Mouse (Mus musculus) thymus, adult 2 months (tissue): Measurements from ENCODE around the gene Pcbp2. TPM values are rescaled to one million over a fixed set of nuclear protein-coding genes. Genes with fewer than 3 reads are reported as not detected.

ENCODE experiments used
- DNase-seq: peaks from one replicate; pipeline ENCODE4 v3.0.0; 2021
- H3K27ac ChIP-seq: fragments of 200-500 bp; 2 replicates; pipeline ENCODE4 v1.5.1; 2012; ENCODE audit warnings: low read length, control low read depth; ENCODE audit not compliant: control insufficient read depth, insufficient read depth
- H3K27me3 ChIP-seq: fragments of 200-500 bp; 2 replicates; pipeline ENCODE4 v1.6.1; 2012; ENCODE audit warnings: mild to moderate bottlenecking, low read length, moderate library complexity, mixed read lengths; ENCODE audit not compliant: control insufficient read depth, insufficient read depth
- H3K36me3 ChIP-seq: fragments of 200-500 bp; 2 replicates; pipeline ENCODE4 v1.6.1; 2012; ENCODE audit warnings: mild to moderate bottlenecking, low read length, moderate library complexity; ENCODE audit not compliant: control insufficient read depth, insufficient read depth
- H3K4me1 ChIP-seq: fragments of 200-500 bp; replicated peaks from 2 replicates; pipeline ENCODE4 v1.6.1; 2012; ENCODE audit warnings: low read length; ENCODE audit not compliant: control insufficient read depth, insufficient read depth
- H3K4me3 ChIP-seq: fragments of 200-500 bp; 2 replicates; pipeline ENCODE4 v1.5.1; 2012; ENCODE audit warnings: mild to moderate bottlenecking, low read length, control low read depth, moderate library complexity; ENCODE audit not compliant: control insufficient read depth, insufficient read depth
- CTCF ChIP-seq: fragments of 200-500 bp; IDR thresholded peaks from 2 replicates; pipeline ENCODE4 v1.5.1; 2012; ENCODE audit warnings: mild to moderate bottlenecking, control low read depth, low read length, moderate library complexity, borderline replicate concordance; ENCODE audit not compliant: control insufficient read depth, poor library complexity, insufficient read depth; ENCODE audit errors: extremely low read depth
- POLR2A ChIP-seq: fragments of 200-500 bp; IDR thresholded peaks from 2 replicates; pipeline ENCODE4 v1.6.1; 2012; ENCODE audit warnings: mild to moderate bottlenecking, low read length, control low read depth, moderate library complexity; ENCODE audit not compliant: control insufficient read depth, poor library complexity, insufficient read depth; ENCODE audit errors: extremely low read depth
- WGBS: fragments of 180-500 bp; shearing (Covaris S2); methylation state at CpG from one replicate; pipeline ENCODE4 v1.1.7; 2018; 5-methylcytosine and 5-hydroxymethylcytosine counted together
- polyA plus RNA-seq: library from polyadenylated mRNA; depleted of rRNA; stranded (reverse); fragments of >200 nt; gene quantifications from 2 replicates; pipeline ENCODE4 v1.2.3, GENCODE M21; 2012

The Pcbp2 gene
- polyA plus RNA-seq, 1 experiment: 846 TPM

DNA sequence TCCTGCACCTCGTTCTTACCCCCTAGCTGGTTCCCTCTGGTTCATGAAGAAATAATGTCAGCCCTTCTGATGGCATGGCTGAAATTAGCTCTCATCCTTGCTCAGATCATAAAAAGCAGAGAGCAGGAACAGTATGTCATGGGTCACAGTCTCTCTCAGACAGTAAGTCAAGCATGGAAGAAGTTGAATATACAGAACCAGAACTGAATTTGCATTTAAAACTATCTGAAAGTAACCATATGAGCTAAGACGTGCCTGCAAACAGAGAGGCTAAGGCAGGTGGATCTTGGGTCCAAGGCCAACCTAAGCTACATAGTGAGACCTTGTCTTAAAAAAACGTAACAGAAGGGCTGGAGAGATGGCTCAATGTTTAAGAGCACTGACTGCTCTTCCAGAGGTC lies 42.7 kb downstream of the Pcbp2 start:
- TF ChIP-seq CTCF (no peak), POLR2A (no peak)
- H3K36me3 ChIP-seq: no peaks in the 10 kb centered on the region
- H3K4me1 ChIP-seq: peaks cover 19% of the 10 kb centered on the region
- H3K27ac ChIP-seq: no peak overlapping the region
- DNase-seq: no peak
- no peak overlapping the region for H3K4me3 ChIP-seq
- WGBS: 95% methylated on average over 3 of the region's 3 CpGs
- no peaks in the 10 kb centered on the region for H3K27me3 ChIP-seq

- H3K4me1 ChIP-seq: peaks cover 22% of the 10 kb centered on the region
- H3K36me3 ChIP-seq: no peaks in the 10 kb centered on the region
- no peaks in the 10 kb centered on the region for H3K27me3 ChIP-seq
- no peak for TF ChIP-seq CTCF
- TF ChIP-seq POLR2A: no peak
- 94% methylated on average over 2 of the region's 2 CpGs for WGBS
- H3K4me3 ChIP-seq: no peak overlapping the region
- DNase-seq: no peak
- H3K27ac ChIP-seq: no peak overlapping the region
Measured at GRCm38 (mm10) chr15:102515261-102515660, 44.9 kb downstream of the Pcbp2 start.

DNA sequence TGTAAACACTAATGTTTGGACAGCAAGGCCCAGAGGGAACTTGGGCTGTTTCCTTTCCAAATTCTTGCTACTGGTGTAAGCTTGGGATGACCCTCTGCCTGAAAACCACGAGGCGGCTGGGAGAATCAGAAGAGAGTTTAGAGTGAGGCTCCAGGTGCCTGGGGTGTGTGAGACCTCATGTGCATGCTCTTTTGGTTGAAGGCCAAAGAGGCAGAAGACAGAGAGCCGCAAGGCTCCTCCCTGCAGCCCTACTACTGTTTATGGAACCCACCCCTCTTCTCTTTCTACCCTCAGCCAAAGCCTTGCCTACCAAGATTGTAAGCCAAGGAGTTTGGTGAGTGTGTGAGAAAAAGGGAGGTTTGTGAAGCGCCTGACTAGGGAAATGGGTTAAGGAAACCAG lies 45.5 kb downstream of the Pcbp2 start:
- H3K27ac ChIP-seq: no peak overlapping the region
- no peak overlapping the region for H3K4me3 ChIP-seq

GRCm38 (mm10) chr15:102516293-102516692 lies 46.0 kb downstream of the Pcbp2 start:
- no peak overlapping the region for H3K27ac ChIP-seq
- WGBS: 19% methylated on average over 12 of the region's 12 CpGs
- peak overlapping the region; percentile 59 for H3K4me3 ChIP-seq
- DNase-seq: no peak
- no peak for TF ChIP-seq POLR2A
- TF ChIP-seq CTCF: no peak
- no peaks in the 10 kb centered on the region for H3K36me3 ChIP-seq
- H3K27me3 ChIP-seq: no peaks in the 10 kb centered on the region
- peaks cover 15% of the 10 kb centered on the region for H3K4me1 ChIP-seq

More for the DNA sequence above, 45.5 kb downstream of the Pcbp2 start:
- no peak for TF ChIP-seq POLR2A
- no peak for TF ChIP-seq CTCF
- Histone ChIP-seq H3K27me3 (no peaks in the 10 kb centered on the region), H3K4me1 (peaks cover 16% of the 10 kb centered on the region), H3K36me3 (no peaks in the 10 kb centered on the region)
- WGBS: 88% methylated on average over 4 of the region's 4 CpGs
- DNase-seq: no peak

- H3K4me1 ChIP-seq: peaks cover 15% of the 10 kb centered on the region
- peak; percentile 78 for DNase-seq
- TF ChIP-seq POLR2A (no peak), CTCF (0 out of 2 replicates have a peak, but pooled peaks have one; percentile 6)
Measured at GRCm38 (mm10) chr15:102516728-102517404, 46.5 kb downstream of the Pcbp2 start, which contains the start of gene Map3k12. Gene Map3k12 (minus strand): TSS chr15:102517064.

GRCm38 (mm10) chr15:102517631-102517975 lies 47.3 kb downstream of the Pcbp2 start:
- Histone ChIP-seq H3K36me3 (no peaks in the 10 kb centered on the region), H3K27ac (peak overlapping the region; percentile 18; the same call in 1 of the 2 replicates), H3K27me3 (no peaks in the 10 kb centered on the region), H3K4me1 (peaks cover 15% of the 10 kb centered on the region), H3K4me3 (peak overlapping the region; percentile 51)
- under 1% methylated on average over 10 of the region's 10 CpGs for WGBS
- DNase-seq: no peak
- no peak for TF ChIP-seq CTCF
- 0 out of 2 replicates have a peak, but pooled peaks have one; percentile 41 for TF ChIP-seq POLR2A

More at GRCm38 (mm10) chr15:102516728-102517404, 46.5 kb downstream of the Pcbp2 start, which contains the start of gene Map3k12:
- 1% methylated on average over 43 of the region's 43 CpGs for WGBS
- Histone ChIP-seq H3K27ac (peak within 1 kb of the TSS; percentile 49; the same call in 1 of the 2 replicates), H3K4me3 (peak within 1 kb of the TSS; percentile 59), H3K27me3 (no peaks in the 10 kb centered on the region), H3K36me3 (no peaks in the 10 kb centered on the region)
